Mouse (Mus musculus) embryonic fibroblast, embryonic 13.5 days (primary cell): Measurements from ENCODE around the gene Ctrb1.

ENCODE experiments used
- CTCF ChIP-seq: IDR thresholded peaks from 2 replicates; pipeline ENCODE4 v1.5.1; 2011; ENCODE audit warnings: mild to moderate bottlenecking, control low read depth, low read length, moderate library complexity, borderline replicate concordance; ENCODE audit not compliant: insufficient read depth
- POLR2A ChIP-seq: IDR thresholded peaks from 2 replicates; pipeline ENCODE4 v1.6.1; 2011; ENCODE audit warnings: low read depth, mild to moderate bottlenecking, control low read depth, low read length, moderate library complexity

- no peak for TF ChIP-seq POLR2A
- TF ChIP-seq CTCF = no peak
These were observed 3.9 kb downstream of the Ctrb1 start for GRCm38 (mm10) chr8:111686881-111687280.
